Mouse (Mus musculus): ENCODE measurements around the gene Slc22a5. TPM values are rescaled to one million over a fixed set of nuclear protein-coding genes. Genes with fewer than 3 reads are reported as not detected.

The Slc22a5 gene
- polyA plus RNA-seq, 1 experiment from 2014 or later = 7.9 TPM

GRCm38 (mm10) chr11:53821945-53822338, 69.5 kb downstream of the Slc22a5 start:
- WGBS = 92% methylated on average over 3 of the region's 3 CpGs
- no peak overlapping the region for H3K27ac ChIP-seq

DNA sequence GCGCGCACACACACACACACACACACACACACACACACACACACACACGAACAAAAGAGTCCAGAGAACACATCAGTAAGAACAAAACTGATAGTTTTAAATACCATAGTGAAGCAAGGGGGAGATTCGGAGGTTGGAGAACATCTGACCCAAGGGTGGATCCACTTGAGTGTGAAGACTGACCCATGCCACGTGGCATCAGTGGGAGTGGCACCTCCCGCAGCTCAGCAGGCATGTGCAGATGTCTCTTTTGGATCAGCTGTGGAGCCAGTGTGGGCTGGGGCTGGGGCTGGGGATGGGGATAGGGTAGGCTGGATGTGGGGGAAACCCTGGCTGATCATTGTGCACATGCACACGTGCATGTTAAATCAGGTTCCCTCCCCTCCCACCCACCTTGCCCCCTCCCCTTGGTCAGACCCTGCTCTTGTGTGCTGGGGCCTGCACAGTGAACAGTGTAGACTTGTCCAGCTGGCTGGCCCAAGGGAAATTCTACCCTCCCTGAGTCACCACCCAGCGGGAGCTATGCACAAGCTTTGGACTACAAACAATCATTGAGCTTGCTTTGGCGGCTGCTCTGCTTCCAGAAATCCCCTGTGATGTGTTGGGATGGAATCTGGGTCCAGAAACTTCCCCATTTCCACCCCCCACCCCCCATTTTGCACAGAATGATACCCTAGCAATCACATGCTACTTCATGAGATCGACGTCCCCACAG, 70.1 kb downstream of the Slc22a5 start:
- no peaks in the 10 kb centered on the region for H3K4me1 ChIP-seq
- no peaks in the 10 kb centered on the region for H3K27me3 ChIP-seq
- H3K4me3 ChIP-seq = no peak overlapping the region
- 81% methylated on average over 11 of the region's 11 CpGs for WGBS
- no peak overlapping the region for H3K4me2 ChIP-seq (replicated peaks)
- ATAC-seq (ENCODE audit: low FRiP score) = no peak
- H3K9ac ChIP-seq = no peak overlapping the region
- no peak overlapping the region for H3K27ac ChIP-seq
- no peaks in the 10 kb centered on the region for H3K36me3 ChIP-seq
- no peaks in the 10 kb centered on the region for H3K9me3 ChIP-seq (replicated peaks)

More at GRCm38 (mm10) chr11:53821945-53822338, 69.5 kb downstream of the Slc22a5 start:
- no peaks in the 10 kb centered on the region for H3K27me3 ChIP-seq
- H3K4me3 ChIP-seq = no peak overlapping the region
- H3K4me1 ChIP-seq = no peaks in the 10 kb centered on the region
- H3K4me2 ChIP-seq (replicated peaks) = no peak overlapping the region
- no peak overlapping the region for H3K9ac ChIP-seq
- H3K36me3 ChIP-seq = no peaks in the 10 kb centered on the region
- no peaks in the 10 kb centered on the region for H3K9me3 ChIP-seq (replicated peaks)
- no peak for ATAC-seq (ENCODE audit: low FRiP score)

GRCm38 (mm10) chr11:53820516-53821170, 70.8 kb downstream of the Slc22a5 start:
- Histone ChIP-seq H3K4me3 (no peak overlapping the region), H3K9ac (no peak overlapping the region), H3K27ac (no peak overlapping the region), H3K27me3 (no peaks in the 10 kb centered on the region), H3K4me2 (replicated peaks) (no peak overlapping the region), H3K9me3 (replicated peaks) (no peaks in the 10 kb centered on the region), H3K4me1 (no peaks in the 10 kb centered on the region), H3K36me3 (no peaks in the 10 kb centered on the region)
- 90% methylated on average over 13 of the region's 13 CpGs for WGBS
- ATAC-seq (ENCODE audit: low FRiP score) = no peak

- no peak overlapping the region for H3K27ac ChIP-seq
- WGBS = 90% methylated on average over 6 of the region's 6 CpGs
- no peaks in the 10 kb centered on the region for H3K27me3 ChIP-seq
- no peak overlapping the region for H3K9ac ChIP-seq
- no peak overlapping the region for H3K4me3 ChIP-seq
- H3K4me2 ChIP-seq (replicated peaks) = no peak overlapping the region
- H3K4me1 ChIP-seq = no peaks in the 10 kb centered on the region
- H3K36me3 ChIP-seq = no peaks in the 10 kb centered on the region
- ATAC-seq (ENCODE audit: low FRiP score) = no peak
- H3K9me3 ChIP-seq (replicated peaks) = no peaks in the 10 kb centered on the region
Measured at GRCm38 (mm10) chr11:53819511-53819910, 71.9 kb downstream of the Slc22a5 start.

DNA sequence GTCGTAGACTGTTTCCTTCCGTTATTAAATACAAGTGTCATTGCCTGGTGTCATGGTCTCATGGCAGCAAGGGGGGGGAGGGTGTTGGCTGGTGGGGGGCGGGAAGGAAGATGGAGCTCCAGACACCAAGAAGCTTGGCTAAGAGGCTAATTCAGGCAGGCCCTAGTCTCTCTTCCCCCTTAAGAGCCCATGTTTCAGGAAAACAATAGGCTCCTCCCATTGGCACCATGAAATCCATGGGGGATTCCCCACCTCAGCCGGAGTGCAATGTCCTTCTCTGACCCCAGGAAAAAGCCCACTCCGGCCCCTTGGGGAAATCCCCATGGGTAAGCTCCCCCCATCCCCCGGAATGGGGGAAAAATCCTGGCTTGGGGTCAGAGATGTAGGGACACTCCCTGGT, 72.7 kb downstream of the Slc22a5 start:
- Histone ChIP-seq H3K4me3 (no peak overlapping the region), H3K36me3 (no peaks in the 10 kb centered on the region), H3K4me2 (replicated peaks) (no peak overlapping the region), H3K9ac (no peak overlapping the region), H3K27ac (no peak overlapping the region), H3K9me3 (replicated peaks) (no peaks in the 10 kb centered on the region), H3K4me1 (no peaks in the 10 kb centered on the region), H3K27me3 (no peaks in the 10 kb centered on the region)
- no peak for ATAC-seq (ENCODE audit: low FRiP score)
- 60% methylated on average over 6 of the region's 6 CpGs for WGBS

GRCm38 (mm10) chr11:53816841-53817375, 74.6 kb downstream of the Slc22a5 start:
- Histone ChIP-seq H3K27ac (no peak overlapping the region), H3K4me3 (no peak overlapping the region), H3K4me2 (replicated peaks) (no peak overlapping the region), H3K9me3 (replicated peaks) (no peaks in the 10 kb centered on the region), H3K27me3 (no peaks in the 10 kb centered on the region), H3K9ac (no peak overlapping the region), H3K4me1 (no peaks in the 10 kb centered on the region), H3K36me3 (no peaks in the 10 kb centered on the region)
- no peak for ATAC-seq (ENCODE audit: low FRiP score)
- 92% methylated on average over 5 of the region's 5 CpGs for WGBS

DNA sequence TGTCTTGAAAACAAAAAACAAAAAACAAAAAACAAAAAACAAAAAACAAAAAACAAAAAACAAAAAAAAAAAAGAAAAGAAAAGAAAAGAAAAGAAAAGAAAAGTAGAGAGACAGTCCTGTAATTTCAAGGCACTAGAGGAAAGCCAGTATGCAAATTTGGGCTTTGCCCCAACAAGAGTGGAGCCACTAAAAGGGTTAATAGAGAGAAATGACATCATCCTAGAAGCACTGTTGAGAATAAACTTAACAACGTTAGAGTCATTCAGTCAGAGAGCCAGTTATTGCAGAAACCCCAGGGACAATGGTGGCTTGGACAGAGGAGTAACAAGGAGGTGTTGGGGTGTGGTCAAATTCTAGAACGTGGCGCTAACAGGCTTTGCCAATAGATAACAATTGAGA, 76.7 kb downstream of the Slc22a5 start:
- Histone ChIP-seq H3K27me3 (no peaks in the 10 kb centered on the region), H3K36me3 (no peaks in the 10 kb centered on the region), H3K4me3 (no peak overlapping the region), H3K4me1 (no peaks in the 10 kb centered on the region), H3K9me3 (replicated peaks) (no peaks in the 10 kb centered on the region), H3K4me2 (replicated peaks) (no peak overlapping the region), H3K9ac (no peak overlapping the region), H3K27ac (no peak overlapping the region)
- no peak for ATAC-seq (ENCODE audit: low FRiP score)
- 65% methylated on average over 3 of the region's 3 CpGs for WGBS

Other genes starting within 250 kb of the Slc22a5 start
- gene Rad50, start 184.3 kb downstream of the Slc22a5 start, polyA plus RNA-seq (2016; fragmentation: Nextera tagmentation; extraction: Ambion mirVana) = 18.5 and 21.4 TPM in 2 replicates
- gene Il5, start 170.9 kb downstream of the Slc22a5 start, polyA plus RNA-seq (2016; fragmentation: Nextera tagmentation; extraction: Ambion mirVana) = not detected in 2 replicates
- 4.1 and 4.5 TPM in 2 replicates for gene Irf1, start 121.6 kb downstream of the Slc22a5 start, polyA plus RNA-seq (2016; fragmentation: Nextera tagmentation; extraction: Ambion mirVana)
- not detected in 2 replicates for gene Gm17334, start 118.5 kb downstream of the Slc22a5 start, polyA plus RNA-seq (2016; fragmentation: Nextera tagmentation; extraction: Ambion mirVana)
- gene Gm12216, start 32.4 kb downstream of the Slc22a5 start, polyA plus RNA-seq (2016; fragmentation: Nextera tagmentation; extraction: Ambion mirVana) = 0.50 TPM in 1 of 2 replicates, not detected in the other
- 2.1 and 3.6 TPM in 2 replicates for gene Slc22a21, start 88.7 kb upstream of the Slc22a5 start, polyA plus RNA-seq (2016; fragmentation: Nextera tagmentation; extraction: Ambion mirVana)
- gene Slc22a4, start 136.4 kb upstream of the Slc22a5 start, polyA plus RNA-seq (2016; fragmentation: Nextera tagmentation; extraction: Ambion mirVana) = 1.3 and 1.4 TPM in 2 replicates
- gene Pdlim4, start 177.4 kb upstream of the Slc22a5 start, polyA plus RNA-seq (2016; fragmentation: Nextera tagmentation; extraction: Ambion mirVana) = 48.6 and 53.6 TPM in 2 replicates
- 27.0 and 29.3 TPM in 2 replicates for gene P4ha2, start 208.4 kb upstream of the Slc22a5 start, polyA plus RNA-seq (2016; fragmentation: Nextera tagmentation; extraction: Ambion mirVana)